Mouse (Mus musculus): ENCODE measurements around the gene Pla2g2f. TPM values are rescaled to one million over a fixed set of nuclear protein-coding genes. Genes with fewer than 3 reads are reported as not detected.

The Pla2g2f gene
- polyA plus RNA-seq, 1 experiment from 2014 or later = 0.74 TPM

DNA sequence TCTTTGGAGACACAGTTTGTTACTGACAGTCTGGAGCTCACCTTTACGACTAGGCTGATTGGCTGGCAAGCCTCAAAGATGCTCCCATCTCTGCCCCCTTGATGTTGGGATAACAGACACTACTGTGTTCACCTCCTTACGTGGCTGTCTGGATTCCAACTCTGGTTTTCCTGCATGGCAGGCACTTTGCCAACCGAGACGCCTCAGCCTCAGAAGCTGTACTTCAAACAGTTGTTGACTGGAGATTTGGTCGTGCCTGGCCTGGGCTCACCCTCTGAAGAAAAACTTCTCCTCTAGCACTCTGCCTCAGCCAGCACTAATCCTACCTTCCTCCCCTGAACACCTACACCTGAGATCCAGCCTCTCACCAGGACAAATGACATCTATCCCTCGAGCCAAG, 34.0 kb upstream of the Pla2g2f start:
- no peak overlapping the region for H3K4me3 ChIP-seq
- H3K4me1 ChIP-seq = peaks cover 19% of the 10 kb centered on the region
- 0 out of 2 replicates have a peak, but pooled peaks cover 9% of the 10 kb centered on the region for H3K27me3 ChIP-seq
- H3K27ac ChIP-seq = no peak overlapping the region
- WGBS = 64% methylated on average over 6 of the region's 6 CpGs
- H3K36me3 ChIP-seq = no peaks in the 10 kb centered on the region
- H3K4me2 ChIP-seq (replicated peaks) = no peak overlapping the region
- H3K9me3 ChIP-seq = no peaks in the 10 kb centered on the region
- no peak for ATAC-seq (ENCODE audit: low FRiP score, low read depth)
- no peak overlapping the region for H3K9ac ChIP-seq

DNA sequence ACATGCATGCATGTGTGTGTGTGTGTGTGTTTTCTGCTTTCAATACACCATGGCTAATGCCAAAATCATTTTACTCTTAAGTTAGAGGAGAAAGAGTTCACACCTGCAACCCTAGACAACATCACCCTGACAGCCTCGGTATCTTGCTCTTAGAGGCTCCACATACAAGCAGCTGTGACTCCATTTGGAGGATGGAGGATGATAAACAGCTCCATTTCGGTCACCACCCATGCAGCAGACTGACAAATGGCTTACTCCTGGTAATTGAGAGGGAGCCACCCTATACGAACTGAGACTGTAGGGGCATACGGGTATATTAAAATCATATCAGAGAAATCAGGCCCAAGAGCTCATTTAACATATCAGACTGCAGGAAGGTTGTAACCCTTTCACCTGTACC, 31.0 kb upstream of the Pla2g2f start:
- WGBS = 76% methylated on average over 4 of the region's 4 CpGs
- ATAC-seq (ENCODE audit: low FRiP score, low read depth) = no peak
- H3K4me1 ChIP-seq = peaks cover 19% of the 10 kb centered on the region

DNA sequence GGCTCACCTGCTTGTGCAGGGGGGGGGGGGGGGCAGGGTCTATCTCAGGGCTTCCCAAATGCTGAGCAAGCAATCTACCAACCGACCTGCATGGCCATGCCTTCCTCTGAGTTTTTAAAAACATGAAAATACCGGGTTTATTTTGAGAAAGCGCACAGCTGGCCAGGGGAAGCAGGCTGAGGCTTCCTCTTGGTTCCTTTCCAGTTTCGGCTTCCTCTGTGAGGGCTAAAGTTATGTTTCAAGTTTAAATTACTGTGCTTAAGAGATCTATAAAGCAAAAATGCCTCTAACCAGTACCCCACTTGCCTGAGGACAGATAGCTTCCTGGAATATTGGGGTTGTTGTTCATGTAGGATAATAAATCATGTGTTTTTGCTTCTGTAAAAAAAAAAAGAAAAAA, 28.7 kb upstream of the Pla2g2f start:
- Histone ChIP-seq H3K4me1 (no peaks in the 10 kb centered on the region), H3K9me3 (no peaks in the 10 kb centered on the region), H3K4me3 (no peak overlapping the region), H3K9ac (no peak overlapping the region), H3K27ac (no peak overlapping the region), H3K36me3 (no peaks in the 10 kb centered on the region), H3K27me3 (0 out of 2 replicates have a peak, but pooled peaks cover 12% of the 10 kb centered on the region), H3K4me2 (replicated peaks) (no peak overlapping the region)
- WGBS = 59% methylated on average over 4 of the region's 4 CpGs
- ATAC-seq (ENCODE audit: low FRiP score, low read depth) = no peak

More for the DNA sequence above, 31.0 kb upstream of the Pla2g2f start:
- Histone ChIP-seq H3K9ac (no peak overlapping the region), H3K9me3 (no peaks in the 10 kb centered on the region), H3K27ac (no peak overlapping the region), H3K27me3 (0 out of 2 replicates have a peak, but pooled peaks cover 11% of the 10 kb centered on the region), H3K4me3 (no peak overlapping the region), H3K4me2 (replicated peaks) (no peak overlapping the region), H3K36me3 (no peaks in the 10 kb centered on the region)

DNA sequence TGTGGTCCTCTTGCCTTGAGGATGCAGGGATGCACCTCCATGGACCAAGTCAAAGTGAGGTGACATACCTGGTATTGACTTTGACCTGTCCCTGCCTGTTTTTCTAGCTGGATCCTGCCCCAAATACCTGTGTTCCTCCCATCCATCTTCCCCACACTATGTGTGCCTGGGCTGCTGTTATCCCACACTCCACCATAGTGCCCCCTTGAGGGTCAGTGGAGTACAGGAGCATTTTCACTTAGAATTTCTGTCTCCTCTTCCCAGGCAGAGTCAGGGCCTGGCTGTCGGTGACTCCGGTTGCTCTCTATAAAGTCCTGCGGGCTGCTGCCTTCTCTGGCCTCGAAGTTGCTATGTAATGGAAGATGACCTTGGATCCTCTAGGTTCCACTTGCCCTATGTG, 28.3 kb upstream of the Pla2g2f start:
- H3K4me1 ChIP-seq = no peaks in the 10 kb centered on the region
- no peak overlapping the region for H3K27ac ChIP-seq
- H3K36me3 ChIP-seq = no peaks in the 10 kb centered on the region
- no peak for ATAC-seq (ENCODE audit: low FRiP score, low read depth)
- no peaks in the 10 kb centered on the region for H3K9me3 ChIP-seq
- no peak overlapping the region for H3K9ac ChIP-seq
- 61% methylated on average over 4 of the region's 4 CpGs for WGBS
- 0 out of 2 replicates have a peak, but pooled peaks cover 12% of the 10 kb centered on the region for H3K27me3 ChIP-seq
- no peak overlapping the region for H3K4me2 ChIP-seq (replicated peaks)
- H3K4me3 ChIP-seq = no peak overlapping the region

DNA sequence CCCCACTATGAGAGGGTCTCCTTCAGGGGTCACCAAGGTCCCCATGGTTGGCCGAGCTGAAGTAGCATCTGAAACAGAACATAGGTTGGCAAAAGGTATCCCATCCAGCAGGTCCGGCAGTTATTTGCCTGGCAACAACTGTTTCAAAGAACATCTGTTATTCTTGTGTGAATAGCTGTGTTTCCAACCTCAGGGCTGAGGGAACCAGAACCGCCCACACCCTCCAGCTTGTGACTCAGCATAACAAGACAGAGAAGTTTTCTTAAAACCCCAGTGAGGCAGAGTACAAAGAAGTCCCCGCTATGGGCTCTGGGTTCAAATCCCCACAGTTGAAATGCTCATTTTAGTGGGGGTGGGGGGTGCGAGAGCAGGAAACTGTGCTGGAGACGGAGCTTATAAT, 24.7 kb upstream of the Pla2g2f start:
- Histone ChIP-seq H3K27ac (no peak overlapping the region), H3K36me3 (no peaks in the 10 kb centered on the region), H3K4me1 (peaks cover 7% of the 10 kb centered on the region; the same call in 1 of the 2 replicates), H3K9ac (no peak overlapping the region), H3K9me3 (no peaks in the 10 kb centered on the region), H3K4me3 (no peak overlapping the region), H3K27me3 (0 out of 2 replicates have a peak, but pooled peaks cover 5% of the 10 kb centered on the region), H3K4me2 (replicated peaks) (no peak overlapping the region)
- ATAC-seq (ENCODE audit: low FRiP score, low read depth) = no peak
- WGBS = 79% methylated on average over 6 of the region's 6 CpGs

DNA sequence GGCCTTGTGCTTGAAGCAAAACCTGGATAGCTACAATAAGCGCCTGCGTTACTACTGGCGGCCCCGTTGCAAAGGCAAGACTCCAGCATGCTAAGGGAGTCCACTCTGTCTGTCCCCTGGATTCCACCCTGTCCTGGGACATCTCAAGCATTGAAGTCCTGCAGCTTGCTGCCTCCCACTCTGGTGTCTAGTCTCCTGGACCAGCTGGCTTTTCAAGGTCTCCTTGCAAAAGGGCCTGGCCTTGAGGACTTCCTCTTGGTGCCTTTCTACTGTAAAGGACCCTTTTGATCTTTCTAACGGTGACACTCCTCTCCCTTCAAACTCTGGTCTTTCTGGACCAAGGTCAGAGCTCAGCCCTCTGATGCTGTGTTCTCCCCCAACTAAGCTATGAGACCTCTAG, 22.9 kb upstream of the Pla2g2f start:
- no peak overlapping the region for H3K9ac ChIP-seq
- 81% methylated on average over 5 of the region's 5 CpGs for WGBS

DNA sequence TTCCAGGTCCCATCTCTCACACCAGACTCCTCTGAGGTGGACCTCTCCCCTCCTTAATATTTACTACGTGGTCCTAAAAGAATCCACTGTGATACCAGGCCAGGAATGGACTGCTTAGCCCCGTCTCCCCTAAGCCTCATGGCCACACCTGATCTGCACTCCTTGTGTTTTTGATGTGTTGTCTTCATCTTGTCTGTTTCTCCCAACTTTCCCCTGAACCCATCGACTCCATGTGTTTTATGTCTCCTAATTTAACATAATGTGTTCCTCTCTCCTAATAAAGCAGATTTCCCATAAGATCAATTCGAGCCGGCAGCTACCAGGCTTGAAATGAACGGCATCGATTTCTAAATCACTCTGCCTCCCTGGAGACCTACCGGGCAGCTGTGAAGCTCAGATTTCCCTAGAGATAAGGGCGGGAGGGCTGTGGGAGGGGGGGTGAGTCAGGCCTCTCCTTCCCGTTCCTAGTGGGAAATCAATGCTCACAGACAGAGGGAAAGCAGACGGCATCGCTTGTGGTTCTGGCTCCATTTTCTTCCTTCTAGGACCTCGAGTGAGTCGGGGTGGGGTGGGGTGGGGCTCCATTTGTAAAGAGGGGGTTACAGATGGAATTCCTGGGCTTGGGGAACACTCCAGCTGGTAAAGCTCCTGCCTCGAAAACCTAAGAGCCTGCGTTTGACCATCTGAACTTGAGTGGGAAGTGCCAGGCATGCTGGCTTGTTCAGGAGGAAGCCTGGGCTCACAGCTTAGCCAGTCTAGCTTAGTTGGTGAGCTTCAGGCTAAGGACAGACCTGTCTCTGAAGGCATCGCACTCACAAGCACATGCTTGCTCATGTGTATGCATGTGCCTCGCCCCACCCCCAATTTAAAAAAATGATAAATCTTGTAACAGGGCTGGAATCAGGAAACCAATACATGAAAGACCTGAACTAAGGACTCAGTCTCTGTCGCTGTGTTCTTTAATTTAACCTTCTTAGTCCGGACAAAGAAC, 20.3 kb upstream of the Pla2g2f start:
- Histone ChIP-seq H3K36me3 (no peaks in the 10 kb centered on the region), H3K4me2 (replicated peaks) (no peak overlapping the region), H3K27me3 (no peaks in the 10 kb centered on the region), H3K4me3 (no peak overlapping the region), H3K9me3 (no peaks in the 10 kb centered on the region), H3K9ac (no peak overlapping the region), H3K4me1 (peaks cover 7% of the 10 kb centered on the region; the same call in 1 of the 2 replicates), H3K27ac (no peak overlapping the region)
- 30% methylated on average over 20 of the region's 20 CpGs for WGBS
- ATAC-seq (ENCODE audit: low FRiP score, low read depth) = no peak

More for the DNA sequence above, 22.9 kb upstream of the Pla2g2f start:
- 0 out of 2 replicates have a peak, but pooled peaks cover 5% of the 10 kb centered on the region for H3K27me3 ChIP-seq
- no peak for ATAC-seq (ENCODE audit: low FRiP score, low read depth)
- no peak overlapping the region for H3K4me2 ChIP-seq (replicated peaks)
- H3K9me3 ChIP-seq = no peaks in the 10 kb centered on the region
- H3K27ac ChIP-seq = no peak overlapping the region
- H3K4me1 ChIP-seq = peaks cover 7% of the 10 kb centered on the region; the same call in 1 of the 2 replicates
- H3K36me3 ChIP-seq = no peaks in the 10 kb centered on the region
- H3K4me3 ChIP-seq = no peak overlapping the region

DNA sequence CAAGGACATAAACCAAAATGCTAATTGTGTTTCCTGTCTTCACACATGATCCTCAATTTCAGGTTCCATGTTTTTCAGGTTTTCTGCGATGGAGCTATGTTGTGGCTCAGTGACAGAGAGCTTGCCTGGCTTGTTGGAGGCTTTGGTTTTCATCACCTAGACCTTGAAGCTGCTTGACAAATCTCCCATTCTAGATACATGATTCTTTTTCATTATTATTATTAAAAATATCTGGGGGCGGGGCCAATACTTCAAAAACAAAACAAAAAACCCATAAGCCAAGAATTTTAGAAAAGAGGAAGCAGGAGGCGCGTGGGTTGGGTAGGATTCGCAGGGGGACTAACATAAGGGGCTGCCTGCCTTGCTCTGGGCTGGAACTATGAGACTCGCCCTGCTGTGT, 18.0 kb upstream of the Pla2g2f start, which contains the start of gene Pla2g2d:
Gene Pla2g2d, plus strand, starts transcription at position 301 of the 400 bp plus-strand sequence.
- H3K9me3 ChIP-seq = no peaks in the 10 kb centered on the region
- ATAC-seq (ENCODE audit: low FRiP score, low read depth) = no peak
- WGBS = 81% methylated on average over 6 of the region's 6 CpGs

DNA sequence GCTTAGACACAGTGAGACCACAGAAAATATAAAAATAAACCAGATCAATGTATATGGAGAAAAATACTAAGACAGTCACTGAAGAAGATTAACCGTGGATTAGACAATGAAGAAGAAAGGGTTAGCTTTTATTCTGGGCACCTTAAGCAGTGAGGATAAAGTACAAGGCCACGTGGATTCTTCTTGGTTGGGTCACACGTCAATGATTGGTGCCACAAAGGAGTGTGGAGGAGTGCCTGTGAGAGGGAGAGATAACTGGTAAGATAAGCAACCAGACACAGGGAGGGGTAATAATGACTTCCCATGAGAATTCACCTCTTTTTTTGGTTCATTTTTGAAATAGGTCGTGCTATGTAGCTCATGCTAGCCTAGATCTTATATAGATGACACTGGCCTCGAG, 15.0 kb upstream of the Pla2g2f start:
- H3K36me3 ChIP-seq = no peaks in the 10 kb centered on the region
- no peaks in the 10 kb centered on the region for H3K9me3 ChIP-seq
- no peak overlapping the region for H3K4me3 ChIP-seq
- no peak overlapping the region for H3K4me2 ChIP-seq (replicated peaks)
- no peak overlapping the region for H3K27ac ChIP-seq
- H3K27me3 ChIP-seq = no peaks in the 10 kb centered on the region
- no peak for ATAC-seq (ENCODE audit: low FRiP score, low read depth)
- no peaks in the 10 kb centered on the region for H3K4me1 ChIP-seq
- no peak overlapping the region for H3K9ac ChIP-seq
- WGBS = 81% methylated on average over 5 of the region's 5 CpGs

More for the DNA sequence above, 18.0 kb upstream of the Pla2g2f start, which contains the start of gene Pla2g2d:
- H3K4me2 ChIP-seq (replicated peaks) = no peak within 1 kb of the TSS
- no peaks in the 10 kb centered on the region for H3K36me3 ChIP-seq
- no peak within 1 kb of the TSS for H3K27ac ChIP-seq
- H3K4me3 ChIP-seq = no peak within 1 kb of the TSS
- no peaks in the 10 kb centered on the region for H3K27me3 ChIP-seq
- H3K4me1 ChIP-seq = peaks cover 7% of the 10 kb centered on the region; the same call in 1 of the 2 replicates
- no peak within 1 kb of the TSS for H3K9ac ChIP-seq

DNA sequence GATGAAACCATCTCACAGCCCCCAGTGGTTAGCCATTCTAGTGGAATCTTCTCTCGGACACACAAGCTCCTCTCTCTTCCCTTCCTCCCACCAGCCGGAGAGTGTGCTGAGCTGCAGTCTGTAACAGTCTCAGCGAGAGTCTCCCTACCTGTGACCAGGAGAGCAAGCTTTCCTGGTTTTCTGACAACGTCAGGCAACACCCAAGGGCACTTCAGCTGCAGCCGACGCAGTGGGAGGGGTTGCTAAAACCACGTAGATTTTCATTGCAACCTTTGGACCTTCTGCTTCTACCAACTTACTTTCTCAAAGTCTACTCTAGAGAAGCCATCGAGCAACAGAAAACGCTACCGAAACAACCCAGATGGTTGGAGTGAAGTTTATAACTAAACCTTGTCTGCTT, 14.5 kb upstream of the Pla2g2f start:
- no peak overlapping the region for H3K27ac ChIP-seq
- H3K4me3 ChIP-seq = no peak overlapping the region
- H3K9ac ChIP-seq = no peak overlapping the region
- ATAC-seq (ENCODE audit: low FRiP score, low read depth) = no peak
- WGBS = 79% methylated on average over 10 of the region's 10 CpGs
- no peaks in the 10 kb centered on the region for H3K9me3 ChIP-seq
- H3K4me1 ChIP-seq = no peaks in the 10 kb centered on the region
- no peaks in the 10 kb centered on the region for H3K27me3 ChIP-seq
- H3K36me3 ChIP-seq = no peaks in the 10 kb centered on the region
- H3K4me2 ChIP-seq (replicated peaks) = no peak overlapping the region

DNA sequence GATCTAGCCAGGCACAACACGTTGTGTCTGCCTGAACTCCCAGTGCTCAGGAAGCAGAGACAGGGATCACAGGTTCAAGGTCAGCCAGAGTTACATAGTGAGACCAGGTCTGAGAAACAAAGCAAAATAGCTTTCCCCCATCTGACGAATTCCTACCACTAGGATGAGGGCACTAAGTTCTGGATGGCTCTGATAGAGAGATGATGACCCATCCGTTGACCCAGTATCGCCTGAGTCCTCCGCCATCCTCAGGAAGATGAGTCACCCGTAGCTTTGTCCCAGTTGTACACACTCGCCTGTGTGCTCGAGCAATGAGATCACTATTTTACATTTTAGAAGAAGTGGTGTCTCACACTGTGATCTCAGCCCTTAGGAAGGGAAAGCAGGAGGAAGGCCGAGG, 4.8 kb upstream of the Pla2g2f start:
- H3K27ac ChIP-seq = no peak overlapping the region
- WGBS = 80% methylated on average over 9 of the region's 9 CpGs
- H3K4me3 ChIP-seq = no peak overlapping the region
- no peaks in the 10 kb centered on the region for H3K9me3 ChIP-seq
- H3K9ac ChIP-seq = no peak overlapping the region
- no peaks in the 10 kb centered on the region for H3K36me3 ChIP-seq
- no peaks in the 10 kb centered on the region for H3K4me1 ChIP-seq
- no peak overlapping the region for H3K4me2 ChIP-seq (replicated peaks)
- no peak for ATAC-seq (ENCODE audit: low FRiP score, low read depth)
- no peaks in the 10 kb centered on the region for H3K27me3 ChIP-seq

DNA sequence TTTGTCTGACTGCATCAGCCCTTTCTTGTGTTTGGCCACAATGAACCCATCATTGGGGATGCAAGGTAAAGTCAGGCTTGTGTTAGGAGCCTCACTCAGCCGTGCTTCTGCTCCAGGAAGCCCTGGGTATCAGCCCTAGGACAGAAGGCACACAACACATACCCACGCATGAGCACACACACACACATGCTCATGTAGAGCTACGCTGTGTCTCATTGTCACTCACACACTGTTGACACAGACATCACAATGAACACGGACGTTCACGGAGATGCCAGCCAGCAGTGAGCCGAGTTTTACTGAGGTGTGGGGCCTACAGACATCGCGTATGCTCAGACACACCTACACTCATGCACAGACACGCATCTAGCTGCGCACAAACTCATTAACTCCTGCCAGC, 1.4 kb downstream of the Pla2g2f start:
- Histone ChIP-seq H3K4me1 (peaks cover 9% of the 10 kb centered on the region), H3K9me3 (no peaks in the 10 kb centered on the region), H3K36me3 (no peaks in the 10 kb centered on the region), H3K9ac (no peak overlapping the region), H3K27ac (no peak overlapping the region), H3K4me2 (replicated peaks) (no peak overlapping the region), H3K4me3 (no peak overlapping the region), H3K27me3 (no peaks in the 10 kb centered on the region)
- WGBS = 54% methylated on average over 11 of the region's 11 CpGs
- no peak for ATAC-seq (ENCODE audit: low FRiP score, low read depth)

All from limb, embryonic 13.5 days (tissue).